Mouse (Mus musculus): ENCODE measurements around the gene Ggt6.

Gene Ggt6

DNA sequence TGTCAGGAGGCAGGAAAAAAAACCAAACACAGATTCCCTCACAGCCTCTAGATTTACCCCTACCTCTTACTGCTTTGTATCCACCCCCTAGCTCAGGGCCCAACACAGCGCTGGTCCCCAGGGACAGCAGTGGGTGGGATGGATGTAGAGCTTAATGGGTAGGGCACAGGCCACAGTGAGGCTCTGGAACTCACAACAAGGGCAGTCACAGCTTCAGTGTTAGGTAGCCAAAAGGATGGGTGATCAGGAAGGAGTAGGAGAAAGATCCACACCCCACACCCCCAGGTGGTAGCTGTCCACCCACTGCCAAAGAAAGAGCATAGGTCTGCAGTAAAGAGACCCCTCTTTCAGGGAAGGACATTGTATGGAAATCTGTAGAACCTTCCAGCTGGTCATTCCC is 42.3 kb downstream of the Ggt6 start:
- no peak for DNase-seq

DNA sequence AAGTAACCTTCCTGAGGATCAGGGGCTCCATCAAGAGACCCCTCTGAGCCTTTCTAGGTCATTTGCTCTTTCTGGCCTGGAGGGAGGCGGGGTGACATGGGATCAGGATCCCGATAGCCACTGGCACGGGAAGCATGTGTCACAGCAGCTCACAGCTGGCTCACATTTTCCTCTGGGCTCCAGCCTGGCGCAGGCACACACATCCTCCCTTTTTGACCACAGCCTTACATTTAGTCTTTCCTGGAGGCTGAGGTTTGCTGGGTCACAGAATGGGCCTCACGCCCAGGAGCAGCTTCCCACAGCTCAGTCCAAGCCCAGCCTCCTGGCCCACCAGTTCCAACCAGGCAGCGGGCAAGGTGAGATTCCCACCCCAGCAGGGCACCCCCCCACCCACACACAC is 42.9 kb downstream of the Ggt6 start:
- DNase-seq: no peak

GRCm38 (mm10) chr11:72479499-72479898 is 44.2 kb downstream of the Ggt6 start:
- DNase-seq: no peak

- DNase-seq: no peak
These were observed 46.0 kb downstream of the Ggt6 start for GRCm38 (mm10) chr11:72481313-72481712.

DNA sequence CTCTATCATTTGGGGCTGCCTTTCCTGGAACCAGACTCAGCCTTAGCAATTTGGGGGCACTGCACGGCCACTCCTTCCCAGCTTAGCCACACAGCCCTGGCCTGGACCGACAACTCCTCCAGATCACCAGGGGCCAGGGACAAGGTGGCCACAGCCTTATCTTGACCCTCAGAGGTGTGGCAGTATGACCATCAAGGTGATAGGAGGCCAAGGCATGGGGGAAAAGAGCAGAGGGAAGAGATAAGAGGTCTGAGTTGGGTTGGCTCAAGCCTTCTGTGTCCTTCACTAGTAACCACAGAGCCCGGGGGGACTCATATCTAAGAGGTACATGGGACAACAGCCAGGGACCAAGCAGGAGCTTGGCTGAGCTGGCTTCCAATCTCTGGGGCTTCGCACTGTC is 46.6 kb downstream of the Ggt6 start:
- DNase-seq: no peak

DNA sequence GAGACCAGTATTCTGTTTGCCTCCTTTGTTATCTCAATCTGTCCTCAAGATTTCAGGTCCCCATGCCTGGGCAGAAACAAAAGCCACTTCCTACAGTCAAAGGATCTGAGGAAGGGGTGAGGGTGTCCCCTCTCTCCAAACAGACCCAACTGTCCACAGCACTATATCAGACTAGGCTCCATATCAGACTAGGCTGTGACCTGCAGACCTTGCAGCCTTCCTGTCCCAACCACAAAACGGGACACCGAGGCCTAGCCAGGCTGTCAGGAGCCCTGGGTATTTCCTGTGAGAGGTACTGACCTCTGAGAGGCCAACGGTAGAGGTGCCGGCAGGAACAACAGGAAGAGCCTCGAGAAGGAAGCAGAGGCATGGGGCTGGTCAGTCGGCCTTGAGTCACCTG is 49.2 kb downstream of the Ggt6 start:
- DNase-seq: no peak

GRCm38 (mm10) chr11:72485157-72485556 is 49.8 kb downstream of the Ggt6 start:
- no peak for DNase-seq

DNA sequence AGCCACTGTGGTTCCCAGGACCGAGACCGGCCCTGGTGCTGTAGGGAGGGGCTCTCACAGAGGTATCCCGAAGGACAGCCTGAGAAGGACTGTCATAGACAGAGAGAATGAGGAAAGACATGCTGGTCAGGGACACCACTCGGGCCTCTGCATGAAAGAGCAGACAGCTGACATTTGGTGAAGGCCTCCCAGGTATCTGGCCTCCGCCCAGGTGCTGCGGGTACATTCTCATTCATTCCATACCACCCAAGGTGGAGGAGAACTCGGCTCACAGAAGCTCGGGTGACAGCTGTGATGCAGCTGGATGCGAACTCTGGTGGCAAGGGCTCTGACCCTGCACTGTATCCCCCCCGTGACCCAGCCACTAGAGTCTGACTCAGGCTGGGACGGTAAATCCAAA is 50.6 kb downstream of the Ggt6 start:
- DNase-seq: no peak

GRCm38 (mm10) chr11:72487171-72487570 is 51.8 kb downstream of the Ggt6 start:
- DNase-seq: no peak

DNA sequence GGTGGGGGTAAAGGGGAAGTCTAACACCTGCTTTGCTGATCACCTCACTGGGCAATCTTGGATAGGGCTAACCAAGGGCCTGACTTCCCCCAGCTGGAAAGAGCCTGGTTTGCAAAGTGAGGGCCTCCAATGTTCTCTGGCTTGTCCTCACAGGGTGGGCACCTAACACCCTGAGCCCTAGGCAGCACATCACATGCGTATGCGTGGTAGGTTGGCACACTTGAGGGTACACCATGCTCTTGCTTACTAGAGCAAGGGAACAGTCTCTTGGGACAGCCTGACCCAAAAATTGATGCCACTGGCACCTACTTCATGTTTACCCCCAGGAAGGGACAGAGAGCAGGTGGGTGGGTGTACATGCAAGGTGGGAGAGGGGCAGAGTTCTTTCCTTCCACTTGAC is 52.4 kb downstream of the Ggt6 start:
- DNase-seq: peak; percentile 28 to 31

Data from B cell, adult 2 months (primary cell).